Mouse (Mus musculus) monocyte, adult 59 days (primary cell): ENCODE data around the gene Kbtbd8. TPM values are rescaled to one million over a fixed set of nuclear protein-coding genes. Genes with fewer than 3 reads are reported as not detected.

Experiments
- total RNA-seq, 2 experiments: library from RNA; stranded (reverse); gene quantifications; one replicate each; pipeline ENCODE4 v1.2.4; 2023

Kbtbd8 gene
- 1 to 10 TPM; 2.2 to 2.4 TPM for total RNA-seq

GRCm38 (mm10) chr6:95116946-95117345 is at the start of gene Kbtbd8:
Gene Kbtbd8, plus strand, starts transcription at chr6:95117240.

Other genes with a start within 250 kb of the Kbtbd8 start
- gene Gm10234, start 204.9 kb downstream of the Kbtbd8 start, total RNA-seq, result not detected